Mouse (Mus musculus): ENCODE data around the gene Emg1.

DNA sequence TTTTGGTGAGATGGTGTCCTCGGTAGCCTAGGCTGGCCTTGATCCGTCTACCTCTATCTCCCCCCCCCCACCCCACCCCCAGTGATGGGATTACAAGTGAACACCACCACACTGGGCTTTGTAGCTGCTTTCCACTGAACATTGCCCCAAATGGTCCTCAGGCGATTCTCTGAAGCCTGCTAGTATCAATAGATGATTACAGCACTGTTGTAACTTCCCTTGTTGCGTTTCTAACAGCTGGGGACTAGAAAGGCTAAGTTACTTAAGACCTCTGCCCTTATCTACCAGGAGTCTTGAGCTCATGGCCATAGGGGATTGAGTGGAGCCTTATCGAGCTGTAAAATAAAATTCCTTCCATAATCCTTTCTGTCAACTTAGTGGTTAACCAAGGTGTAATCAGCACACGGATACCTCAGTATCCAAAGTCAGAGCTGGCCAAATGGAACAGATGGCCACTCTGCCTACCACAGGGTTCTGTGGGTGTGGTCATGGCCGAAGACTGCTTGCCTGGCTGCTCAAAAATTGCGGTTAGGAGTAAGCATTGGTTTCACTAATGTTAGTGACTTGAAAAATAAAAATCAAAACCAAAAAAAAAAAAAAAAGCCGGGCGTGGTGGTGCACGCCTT is 42.6 kb downstream of the Emg1 start:
- TF ChIP-seq CTCF (IDR thresholded peaks at IDR 0.05; ENCODE audit: low read depth) (no peak), EP300 (IDR thresholded peaks at IDR 0.05; ENCODE audit: low read depth) (no peak)
